Mouse (Mus musculus) small intestine, adult 2 months (tissue): Measurements from ENCODE around the gene Tmem125. TPM values are rescaled to one million over a fixed set of nuclear protein-coding genes. Genes with fewer than 3 reads are reported as not detected.
"Not testable (repeated sequence)": the region's sequence is repeated elsewhere in the genome, so short reads cannot be mapped to it uniquely, and the experiment has no call there.

ENCODE experiments used
- H3K27ac ChIP-seq: fragments of 200-500 bp; 2 replicates; pipeline ENCODE4 v1.5.1; 2012; ENCODE audit warnings: low read depth, low read length, control low read depth, inconsistent platforms; ENCODE audit not compliant: insufficient read depth
- H3K27me3 ChIP-seq: fragments of 200-500 bp; 2 replicates; pipeline ENCODE4 v1.6.1; 2012; ENCODE audit warnings: mild to moderate bottlenecking, moderate library complexity, low read length, inconsistent platforms; ENCODE audit not compliant: control insufficient read depth, insufficient read depth
- H3K36me3 ChIP-seq: fragments of 200-500 bp; 2 replicates; pipeline ENCODE4 v1.6.1; 2012; ENCODE audit warnings: mild to moderate bottlenecking, low read length, control low read depth, inconsistent platforms; ENCODE audit not compliant: control insufficient read depth, insufficient read depth
- H3K4me1 ChIP-seq: fragments of 200-500 bp; 2 replicates; pipeline ENCODE4 v1.6.1; 2012; ENCODE audit warnings: low read length, inconsistent platforms, mixed read lengths; ENCODE audit not compliant: control insufficient read depth, insufficient read depth, insufficient read length
- H3K4me3 ChIP-seq: fragments of 200-500 bp; 2 replicates; pipeline ENCODE4 v1.5.1; 2012; ENCODE audit warnings: low read depth, mild to moderate bottlenecking, control low read depth, inconsistent platforms, low read length, moderate library complexity
- CTCF ChIP-seq: fragments of 200-500 bp; IDR thresholded peaks from 2 replicates; pipeline ENCODE4 v1.5.1; 2012; ENCODE audit warnings: low read depth, mild to moderate bottlenecking, control low read depth, inconsistent platforms, low read length, moderate library complexity, mixed read lengths; ENCODE audit not compliant: insufficient replicate concordance, insufficient read length; ENCODE audit errors: extremely low read depth
- POLR2A ChIP-seq: fragments of 200-500 bp; IDR thresholded peaks from 2 replicates; pipeline ENCODE4 v1.6.1; 2012; ENCODE audit warnings: low read depth, mild to moderate bottlenecking, control low read depth, inconsistent platforms, low read length, moderate library complexity
- whole genome bisulfite sequencing: fragments of 180-500 bp; shearing (Covaris S2); methylation state at CpG from one replicate; pipeline ENCODE4 v1.1.7; 2018; 5-methylcytosine and 5-hydroxymethylcytosine counted together
- polyA plus RNA-seq: library from polyadenylated mRNA; depleted of rRNA; stranded (reverse); fragments of >200 nt; gene quantifications from 2 replicates; pipeline ENCODE4 v1.2.3, GENCODE M21; 2012

The Tmem125 gene
- polyA plus RNA-seq, 1 experiment, result 68.8 TPM

GRCm38 (mm10) chr4:118522248-118522647, 21.6 kb downstream of the Tmem125 start:
- Histone ChIP-seq H3K27me3 (no peaks in the 10 kb centered on the region), H3K4me1 (peaks cover 24% of the 10 kb centered on the region; the same call in 1 of the 2 replicates)
- 75% methylated on average over 7 of the region's 7 CpGs for WGBS

GRCm38 (mm10) chr4:118518208-118518607, 25.6 kb downstream of the Tmem125 start:
- Histone ChIP-seq H3K27ac (peak overlapping the region; percentile 100), H3K36me3 (no peaks in the 10 kb centered on the region), H3K4me1 (peaks cover 28% of the 10 kb centered on the region; the same call in 1 of the 2 replicates), H3K4me3 (peak overlapping the region; percentile 35; the same call in 1 of the 2 replicates), H3K27me3 (no peaks in the 10 kb centered on the region)
- TF ChIP-seq CTCF, result no peak
- TF ChIP-seq POLR2A, result no peak
- WGBS, result 14% methylated on average over 5 of the region's 5 CpGs

More at GRCm38 (mm10) chr4:118522248-118522647, 21.6 kb downstream of the Tmem125 start:
- H3K27ac ChIP-seq, result no peak overlapping the region
- no peak for TF ChIP-seq CTCF
- TF ChIP-seq POLR2A, result no peak
- no peaks in the 10 kb centered on the region for H3K36me3 ChIP-seq
- no peak overlapping the region for H3K4me3 ChIP-seq

- TF ChIP-seq POLR2A (no peak), CTCF (no peak)
- peaks cover 28% of the 10 kb centered on the region; the same call in 1 of the 2 replicates for H3K4me1 ChIP-seq
- no peaks in the 10 kb centered on the region for H3K27me3 ChIP-seq
- H3K36me3 ChIP-seq, result no peaks in the 10 kb centered on the region
- H3K27ac ChIP-seq, result peak overlapping the region; percentile 100
- peak overlapping the region; percentile 51 for H3K4me3 ChIP-seq
- WGBS, result 19% methylated on average over 16 of the region's 16 CpGs
Observed at GRCm38 (mm10) chr4:118517497-118518146, 26.2 kb downstream of the Tmem125 start.

- TF ChIP-seq POLR2A (peak; percentile 52; the same call in 1 of the 2 replicates), CTCF (0 out of 2 replicates have a peak, but pooled peaks have one; percentile 12)
- Histone ChIP-seq H3K27ac (peak overlapping the region; percentile 100), H3K36me3 (no peaks in the 10 kb centered on the region), H3K4me3 (peak overlapping the region; percentile 51), H3K27me3 (no peaks in the 10 kb centered on the region), H3K4me1 (peaks cover 28% of the 10 kb centered on the region; the same call in 1 of the 2 replicates)
- 10% methylated on average over 20 of the region's 20 CpGs for WGBS
Observed at GRCm38 (mm10) chr4:118516699-118517496, 26.9 kb downstream of the Tmem125 start.

- H3K4me3 ChIP-seq, result no peak overlapping the region
- no peaks in the 10 kb centered on the region for H3K27me3 ChIP-seq
- H3K27ac ChIP-seq, result no peak overlapping the region
- 28% methylated on average over 6 of the region's 6 CpGs for WGBS
- TF ChIP-seq POLR2A, result no peak
- no peak for TF ChIP-seq CTCF
- H3K36me3 ChIP-seq, result no peaks in the 10 kb centered on the region
- peaks cover 10% of the 10 kb centered on the region for H3K4me1 ChIP-seq
Observed at GRCm38 (mm10) chr4:118509050-118509449, 34.8 kb downstream of the Tmem125 start.

GRCm38 (mm10) chr4:118507171-118507570, 36.7 kb downstream of the Tmem125 start:
- H3K27me3 ChIP-seq, H3K27ac ChIP-seq, H3K4me3 ChIP-seq, H3K4me1 ChIP-seq, H3K36me3 ChIP-seq: not testable (repeated sequence)
- 57% methylated on average over 1 of the region's 1 CpGs for WGBS

GRCm38 (mm10) chr4:118505551-118505950, 38.3 kb downstream of the Tmem125 start:
- TF ChIP-seq POLR2A (no peak), CTCF (no peak)
- Histone ChIP-seq H3K27me3 (no peaks in the 10 kb centered on the region), H3K4me3 (no peak overlapping the region), H3K36me3 (no peaks in the 10 kb centered on the region), H3K4me1 (peaks cover 8% of the 10 kb centered on the region), H3K27ac (no peak overlapping the region)
- 5% methylated on average over 3 of the region's 3 CpGs for WGBS
